Mouse (Mus musculus) bone marrow, adult 2 months (tissue): ENCODE results near the gene Slc9a1.
A peak's percentile ranks its signal among the peaks of the same experiment; 100 is the strongest.

Experiments
- CTCF ChIP-seq: fragments of 200-500 bp; IDR thresholded peaks from 2 replicates; pipeline ENCODE4 v1.5.1; 2011; ENCODE audit warnings: low read length, control low read depth; ENCODE audit not compliant: control insufficient read depth, insufficient read depth
- POLR2A ChIP-seq: fragments of 200-500 bp; IDR thresholded peaks from 2 replicates; pipeline ENCODE4 v1.6.1; 2011; ENCODE audit warnings: low read depth, mild to moderate bottlenecking, control low read depth, low read length, borderline replicate concordance; ENCODE audit not compliant: control insufficient read depth

DNA sequence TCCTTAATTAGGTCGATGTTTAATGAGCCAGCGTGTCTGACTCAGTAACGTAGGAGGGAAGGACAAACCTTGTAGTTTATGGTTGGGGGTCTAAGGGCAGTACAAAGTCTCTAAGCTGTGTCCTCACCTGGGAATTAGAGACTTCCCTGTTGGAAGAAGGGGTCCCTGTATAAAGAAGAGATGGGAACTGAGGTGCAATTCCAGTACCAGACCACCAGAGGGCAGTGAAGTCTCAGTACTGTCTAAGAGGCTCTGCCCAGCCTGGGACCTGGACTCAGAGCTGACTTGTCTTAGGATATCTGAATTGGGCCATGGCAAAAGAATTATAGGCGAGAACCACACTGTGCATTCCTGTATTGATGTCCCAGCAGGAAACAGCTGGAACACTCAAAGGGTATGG is 54.6 kb downstream of the Slc9a1 start:
- peak; percentile 89 for TF ChIP-seq CTCF
- no peak for TF ChIP-seq POLR2A
